Mouse (Mus musculus): ENCODE data around the gene Mitd1. TPM values are rescaled to one million over a fixed set of nuclear protein-coding genes. Genes with fewer than 3 reads are reported as not detected.

Mitd1 gene
- 28.8 and 29.0 TPM in 2 replicates for polyA plus RNA-seq (2015; fragmentation: Nextera tagmentation; extraction: Ambion mirVana)

- Histone ChIP-seq H3K9ac (ENCODE audit: low read depth, low read length) (peak within 1 kb of the TSS; percentile 76), H3K27ac (ENCODE audit: low read length) (peak within 1 kb of the TSS; percentile 89), H3K4me2 (ENCODE audit: low read depth, low read length) (peak within 1 kb of the TSS; percentile 73), H3K36me3 (ENCODE audit: control insufficient read depth, insufficient read depth, low read length) (no peaks in the 10 kb centered on the region), H3K4me3 (ENCODE audit: low read length) (peak within 1 kb of the TSS; percentile 75), H3K4me1 (ENCODE audit: control insufficient read depth, insufficient read depth, low read length) (peaks cover 7% of the 10 kb centered on the region), H3K9me3 (ENCODE audit: control insufficient read depth, low read length) (no peaks in the 10 kb centered on the region), H3K27me3 (replicated peaks; ENCODE audit: control insufficient read depth, insufficient read depth, low read length) (no peaks in the 10 kb centered on the region)
- WGBS = under 1% methylated on average over 41 of the region's 41 CpGs
- ATAC-seq = peak; percentile 90
Observed at GRCm38 (mm10) chr1:37890025-37890652, at the start of gene Mitd1, which contains the start of gene Mrpl30. Gene Mitd1 (minus strand): TSS chr1:37890411. Gene Mrpl30 (plus strand): TSS chr1:37890477.

- Histone ChIP-seq H3K4me2 (ENCODE audit: low read depth, low read length) (no peak overlapping the region), H3K4me1 (ENCODE audit: control insufficient read depth, insufficient read depth, low read length) (no peaks in the 10 kb centered on the region), H3K4me3 (ENCODE audit: low read length) (no peak overlapping the region), H3K9me3 (ENCODE audit: control insufficient read depth, low read length) (no peaks in the 10 kb centered on the region), H3K27ac (ENCODE audit: low read length) (no peak overlapping the region), H3K36me3 (ENCODE audit: control insufficient read depth, insufficient read depth, low read length) (no peaks in the 10 kb centered on the region), H3K27me3 (replicated peaks; ENCODE audit: control insufficient read depth, insufficient read depth, low read length) (no peaks in the 10 kb centered on the region), H3K9ac (ENCODE audit: low read depth, low read length) (no peak overlapping the region)
- WGBS = 15% methylated on average over 3 of the region's 3 CpGs
- peak; percentile 90 for ATAC-seq
Observed at GRCm38 (mm10) chr1:37931806-37932205, 41.6 kb upstream of the Mitd1 start.

- Histone ChIP-seq H3K4me1 (ENCODE audit: control insufficient read depth, insufficient read depth, low read length) (no peaks in the 10 kb centered on the region), H3K27ac (ENCODE audit: low read length) (no peak overlapping the region), H3K4me2 (ENCODE audit: low read depth, low read length) (no peak overlapping the region), H3K4me3 (ENCODE audit: low read length) (no peak overlapping the region), H3K36me3 (ENCODE audit: control insufficient read depth, insufficient read depth, low read length) (no peaks in the 10 kb centered on the region), H3K9me3 (ENCODE audit: control insufficient read depth, low read length) (no peaks in the 10 kb centered on the region), H3K9ac (ENCODE audit: low read depth, low read length) (no peak overlapping the region), H3K27me3 (replicated peaks; ENCODE audit: control insufficient read depth, insufficient read depth, low read length) (no peaks in the 10 kb centered on the region)
- ATAC-seq = no peak
- 80% methylated on average over 8 of the region's 8 CpGs for WGBS
Observed at GRCm38 (mm10) chr1:37925971-37926370, 35.8 kb upstream of the Mitd1 start.

- ATAC-seq = no peak
- no peaks in the 10 kb centered on the region for H3K27me3 ChIP-seq (replicated peaks; ENCODE audit: control insufficient read depth, insufficient read depth, low read length)
- no peak overlapping the region for H3K9ac ChIP-seq (ENCODE audit: low read depth, low read length)
- no peak overlapping the region for H3K4me3 ChIP-seq (ENCODE audit: low read length)
- H3K27ac ChIP-seq (ENCODE audit: low read length) = no peak overlapping the region
- H3K4me2 ChIP-seq (ENCODE audit: low read depth, low read length) = no peak overlapping the region
- peaks cover 2% of the 10 kb centered on the region; the same call in 1 of the 2 replicates for H3K4me1 ChIP-seq (ENCODE audit: control insufficient read depth, insufficient read depth, low read length)
- no peaks in the 10 kb centered on the region for H3K36me3 ChIP-seq (ENCODE audit: control insufficient read depth, insufficient read depth, low read length)
- no peaks in the 10 kb centered on the region for H3K9me3 ChIP-seq (ENCODE audit: control insufficient read depth, low read length)
- WGBS = 51% methylated on average over 8 of the region's 8 CpGs
Observed at GRCm38 (mm10) chr1:37922536-37922935, 32.3 kb upstream of the Mitd1 start.

- Histone ChIP-seq H3K4me1 (ENCODE audit: control insufficient read depth, insufficient read depth, low read length) (peaks cover 2% of the 10 kb centered on the region; the same call in 1 of the 2 replicates), H3K36me3 (ENCODE audit: control insufficient read depth, insufficient read depth, low read length) (no peaks in the 10 kb centered on the region), H3K9me3 (ENCODE audit: control insufficient read depth, low read length) (no peaks in the 10 kb centered on the region), H3K4me3 (ENCODE audit: low read length) (no peak overlapping the region), H3K27ac (ENCODE audit: low read length) (no peak overlapping the region), H3K4me2 (ENCODE audit: low read depth, low read length) (no peak overlapping the region), H3K27me3 (replicated peaks; ENCODE audit: control insufficient read depth, insufficient read depth, low read length) (no peaks in the 10 kb centered on the region), H3K9ac (ENCODE audit: low read depth, low read length) (no peak overlapping the region)
- 55% methylated on average over 6 of the region's 6 CpGs for WGBS
- ATAC-seq = no peak
Observed at GRCm38 (mm10) chr1:37918096-37918495, 27.9 kb upstream of the Mitd1 start.

- H3K36me3 ChIP-seq (ENCODE audit: control insufficient read depth, insufficient read depth, low read length) = no peaks in the 10 kb centered on the region
- H3K27me3 ChIP-seq (replicated peaks; ENCODE audit: control insufficient read depth, insufficient read depth, low read length) = no peaks in the 10 kb centered on the region
- H3K9me3 ChIP-seq (ENCODE audit: control insufficient read depth, low read length) = no peaks in the 10 kb centered on the region
- WGBS = 48% methylated on average over 13 of the region's 13 CpGs
- no peak overlapping the region for H3K27ac ChIP-seq (ENCODE audit: low read length)
- H3K9ac ChIP-seq (ENCODE audit: low read depth, low read length) = no peak overlapping the region
- H3K4me3 ChIP-seq (ENCODE audit: low read length) = no peak overlapping the region
- peaks cover 2% of the 10 kb centered on the region; the same call in 1 of the 2 replicates for H3K4me1 ChIP-seq (ENCODE audit: control insufficient read depth, insufficient read depth, low read length)
- no peak overlapping the region for H3K4me2 ChIP-seq (ENCODE audit: low read depth, low read length)
- no peak for ATAC-seq
Observed at GRCm38 (mm10) chr1:37917666-37918065, 27.5 kb upstream of the Mitd1 start.

GRCm38 (mm10) chr1:37916393-37916792 lies 26.2 kb upstream of the Mitd1 start, which contains the start of gene Lyg2:
Gene Lyg2 (minus strand): TSS chr1:37916493.
- WGBS = 74% methylated on average over 5 of the region's 5 CpGs
- Histone ChIP-seq H3K36me3 (ENCODE audit: control insufficient read depth, insufficient read depth, low read length) (no peaks in the 10 kb centered on the region), H3K9me3 (ENCODE audit: control insufficient read depth, low read length) (no peaks in the 10 kb centered on the region), H3K4me3 (ENCODE audit: low read length) (no peak within 1 kb of the TSS), H3K4me1 (ENCODE audit: control insufficient read depth, insufficient read depth, low read length) (peaks cover 2% of the 10 kb centered on the region; the same call in 1 of the 2 replicates), H3K9ac (ENCODE audit: low read depth, low read length) (no peak within 1 kb of the TSS), H3K27me3 (replicated peaks; ENCODE audit: control insufficient read depth, insufficient read depth, low read length) (no peaks in the 10 kb centered on the region), H3K4me2 (ENCODE audit: low read depth, low read length) (no peak within 1 kb of the TSS), H3K27ac (ENCODE audit: low read length) (no peak within 1 kb of the TSS)
- no peak for ATAC-seq

- Histone ChIP-seq H3K4me1 (ENCODE audit: control insufficient read depth, insufficient read depth, low read length) (peaks cover under 1% of the 10 kb centered on the region; the same call in 1 of the 2 replicates), H3K36me3 (ENCODE audit: control insufficient read depth, insufficient read depth, low read length) (no peaks in the 10 kb centered on the region), H3K9me3 (ENCODE audit: control insufficient read depth, low read length) (no peaks in the 10 kb centered on the region), H3K4me3 (ENCODE audit: low read length) (no peak overlapping the region), H3K27me3 (replicated peaks; ENCODE audit: control insufficient read depth, insufficient read depth, low read length) (no peaks in the 10 kb centered on the region), H3K4me2 (ENCODE audit: low read depth, low read length) (no peak overlapping the region), H3K9ac (ENCODE audit: low read depth, low read length) (no peak overlapping the region), H3K27ac (ENCODE audit: low read length) (no peak overlapping the region)
- WGBS = 71% methylated on average over 2 of the region's 2 CpGs
- ATAC-seq = no peak
Observed at GRCm38 (mm10) chr1:37912751-37913150, 22.5 kb upstream of the Mitd1 start.

- Histone ChIP-seq H3K27ac (ENCODE audit: low read length) (no peak overlapping the region), H3K36me3 (ENCODE audit: control insufficient read depth, insufficient read depth, low read length) (peaks cover 6% of the 10 kb centered on the region; the same call in 1 of the 2 replicates), H3K4me2 (ENCODE audit: low read depth, low read length) (no peak overlapping the region), H3K4me1 (ENCODE audit: control insufficient read depth, insufficient read depth, low read length) (no peaks in the 10 kb centered on the region), H3K9me3 (ENCODE audit: control insufficient read depth, low read length) (no peaks in the 10 kb centered on the region), H3K9ac (ENCODE audit: low read depth, low read length) (no peak overlapping the region), H3K4me3 (ENCODE audit: low read length) (no peak overlapping the region), H3K27me3 (replicated peaks; ENCODE audit: control insufficient read depth, insufficient read depth, low read length) (no peaks in the 10 kb centered on the region)
- WGBS = 37% methylated on average over 6 of the region's 6 CpGs
- ATAC-seq = no peak
Observed at GRCm38 (mm10) chr1:37903178-37903577, 13.0 kb upstream of the Mitd1 start.
